Mouse (Mus musculus): ENCODE results near the gene Prkcq. TPM values are rescaled to one million over a fixed set of nuclear protein-coding genes. Genes with fewer than 3 reads are reported as not detected.
"Not testable (repeated sequence)": the region's sequence is repeated elsewhere in the genome, so short reads cannot be mapped to it uniquely, and the experiment has no call there.

Gene Prkcq
- total RNA-seq, 2 experiments from 2014 or later: 83.8 to 90.7 TPM

DNA sequence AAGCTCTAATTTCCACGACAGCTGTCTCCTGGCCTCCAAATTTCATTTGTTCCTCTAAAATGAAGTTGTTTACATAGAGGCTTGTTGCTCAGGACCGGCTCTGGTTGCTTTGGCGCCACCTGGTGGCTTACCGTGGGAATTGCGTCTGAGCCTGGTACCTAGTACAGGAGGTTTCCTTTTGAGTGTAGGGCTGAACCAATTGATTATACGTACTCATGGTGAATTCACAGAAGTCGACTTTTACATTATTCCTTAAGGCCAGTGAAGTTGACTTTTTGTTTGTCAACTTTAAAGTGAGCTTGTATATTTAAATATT lies 116.6 kb downstream of the Prkcq start:
- DNase-seq (ENCODE audit: low spot score): peak; percentile 76

DNA sequence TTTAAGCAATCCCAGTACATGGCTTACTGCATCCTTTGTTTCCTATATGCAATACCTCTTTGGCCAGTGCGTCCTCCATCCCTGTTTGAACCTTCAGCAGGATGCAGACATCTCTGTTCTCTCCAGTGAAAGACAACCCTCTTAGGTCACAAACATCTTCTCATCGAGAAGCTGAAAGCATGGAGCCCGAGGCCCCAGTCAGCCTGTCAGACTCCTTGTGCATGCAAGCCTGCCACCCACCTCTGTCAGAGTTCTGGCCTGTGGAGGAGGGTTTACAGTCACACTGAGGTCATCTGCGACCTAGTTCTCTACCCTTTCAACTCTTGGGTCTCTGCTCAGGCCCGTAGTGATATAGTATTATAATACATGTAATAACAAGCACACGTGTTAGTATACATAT lies 119.0 kb downstream of the Prkcq start:
- no peak for DNase-seq (ENCODE audit: low spot score)

DNA sequence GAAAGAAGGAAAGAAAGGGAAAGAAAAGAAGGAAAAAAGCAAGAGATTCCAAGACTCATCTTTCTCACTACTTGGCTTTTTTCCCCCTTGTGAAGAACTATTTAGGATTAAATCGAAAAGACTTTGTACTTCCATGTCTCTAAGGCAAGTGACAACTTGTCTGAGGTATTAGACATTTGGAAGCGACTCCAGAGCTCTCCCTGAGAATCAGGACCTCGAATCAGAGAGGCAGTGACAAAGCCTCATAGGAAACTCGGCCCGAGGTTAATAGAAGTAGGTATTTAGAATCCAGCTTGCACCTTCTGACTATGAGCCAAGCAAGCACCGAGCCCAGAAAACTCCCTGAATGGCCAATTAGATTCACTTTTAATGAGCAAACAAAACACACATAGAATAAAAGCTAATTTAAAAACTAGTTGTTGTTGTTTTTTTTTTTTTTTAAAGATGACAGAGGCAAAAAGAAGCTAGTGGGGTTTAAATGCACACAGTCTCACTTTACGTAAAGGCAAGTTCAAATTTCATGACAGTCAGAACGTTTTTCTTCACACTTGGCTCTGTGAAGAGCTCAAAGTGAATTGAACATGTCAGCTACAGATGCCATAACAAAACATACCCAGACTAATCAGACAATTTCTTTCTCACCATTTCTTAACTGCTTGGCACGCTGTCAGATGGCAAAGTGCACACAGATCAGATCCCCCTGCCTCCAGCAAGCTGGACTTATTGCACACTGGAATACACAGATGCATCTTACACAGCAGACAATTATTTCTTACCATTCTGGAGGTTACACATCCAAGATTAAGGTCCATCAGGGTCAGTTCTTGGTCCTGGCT lies 119.9 kb downstream of the Prkcq start:
- DNase-seq (ENCODE audit: low spot score): no peak

DNA sequence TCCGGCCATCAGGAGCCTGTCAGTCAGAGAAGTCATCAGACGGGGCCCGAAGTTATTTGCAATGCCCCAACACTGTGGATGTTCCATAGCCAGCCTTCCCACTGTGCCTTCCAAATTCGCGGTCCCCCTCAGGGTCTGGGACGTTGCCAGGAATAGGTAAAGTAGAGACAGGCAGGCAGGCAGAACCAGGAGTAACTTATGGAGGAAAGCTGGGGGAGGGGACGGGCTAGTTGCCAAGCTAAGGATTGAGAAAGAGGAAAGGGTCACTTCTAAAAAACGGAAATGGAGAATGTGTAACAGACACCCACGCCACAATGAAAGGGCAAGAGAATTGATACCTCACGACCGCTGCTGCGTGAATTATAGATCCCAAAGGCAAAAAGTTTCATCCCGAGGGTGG lies 121.2 kb downstream of the Prkcq start:
- DNase-seq (ENCODE audit: low spot score): no peak

DNA sequence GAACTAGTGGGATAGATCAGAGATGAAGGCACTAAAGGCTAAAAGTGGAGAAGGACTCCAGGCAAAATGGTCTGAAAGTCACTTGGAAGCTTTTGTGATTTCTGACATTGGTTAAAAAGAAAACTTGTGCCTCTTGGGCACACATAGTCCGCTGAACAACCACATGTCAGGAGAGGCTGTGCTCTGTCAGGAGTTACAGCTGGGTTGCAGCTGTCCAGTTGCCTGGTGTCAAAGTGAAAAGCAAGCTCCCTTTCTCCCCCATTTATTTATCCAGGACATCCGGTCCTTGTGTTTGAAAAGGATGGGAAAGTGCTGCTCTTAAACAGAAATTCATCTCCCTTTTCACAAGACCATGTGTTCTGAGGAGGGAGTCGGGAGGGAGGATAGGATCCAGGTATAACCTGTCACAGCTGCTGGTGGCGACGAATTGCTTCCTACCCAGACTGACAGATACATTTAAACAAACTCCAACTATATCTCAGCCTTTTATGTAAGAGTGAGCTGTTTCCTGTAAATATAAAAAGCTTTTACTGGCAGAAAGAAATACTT lies 122.8 kb downstream of the Prkcq start:
- DNase-seq (ENCODE audit: low spot score): no peak

DNA sequence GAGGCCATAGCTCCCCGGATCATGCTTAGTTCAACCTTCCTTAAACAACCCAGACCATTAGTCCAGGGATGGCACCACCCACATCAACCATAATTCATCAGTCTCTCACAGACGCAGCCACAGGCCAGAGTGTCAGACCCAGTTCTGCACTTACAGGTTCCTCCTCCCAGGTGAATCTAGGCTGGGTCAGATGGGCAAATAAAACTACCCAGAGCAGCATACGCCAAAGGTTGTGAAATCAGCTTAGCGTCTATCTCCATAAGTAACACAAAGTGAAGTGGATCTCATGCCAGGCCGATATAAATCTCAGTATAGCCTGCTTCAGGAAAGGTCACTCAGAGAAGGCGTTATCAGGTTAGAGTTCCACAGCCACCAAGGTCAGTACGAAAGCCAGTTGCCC lies 126.9 kb downstream of the Prkcq start:
- DNase-seq (ENCODE audit: low spot score): no peak

DNA sequence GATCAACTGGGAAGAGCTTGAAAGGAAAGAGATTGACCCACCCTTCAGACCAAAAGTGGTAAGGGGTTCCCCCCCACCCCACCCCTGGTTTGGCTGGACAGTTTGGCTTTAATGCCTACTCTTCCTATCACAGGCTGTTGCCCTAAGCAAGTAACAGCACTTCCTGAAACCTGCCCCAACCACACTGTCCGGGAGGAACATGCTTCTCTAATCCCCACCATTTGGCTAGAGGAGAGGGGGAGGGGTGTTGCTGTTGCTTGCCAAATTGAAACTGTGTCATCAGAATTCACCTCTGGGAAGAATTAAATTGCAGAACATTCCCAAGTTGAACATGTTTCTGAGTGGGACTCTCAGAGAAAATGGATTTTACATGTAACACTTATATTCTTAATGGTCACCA lies 127.5 kb downstream of the Prkcq start:
- no peak for DNase-seq (ENCODE audit: low spot score)

DNA sequence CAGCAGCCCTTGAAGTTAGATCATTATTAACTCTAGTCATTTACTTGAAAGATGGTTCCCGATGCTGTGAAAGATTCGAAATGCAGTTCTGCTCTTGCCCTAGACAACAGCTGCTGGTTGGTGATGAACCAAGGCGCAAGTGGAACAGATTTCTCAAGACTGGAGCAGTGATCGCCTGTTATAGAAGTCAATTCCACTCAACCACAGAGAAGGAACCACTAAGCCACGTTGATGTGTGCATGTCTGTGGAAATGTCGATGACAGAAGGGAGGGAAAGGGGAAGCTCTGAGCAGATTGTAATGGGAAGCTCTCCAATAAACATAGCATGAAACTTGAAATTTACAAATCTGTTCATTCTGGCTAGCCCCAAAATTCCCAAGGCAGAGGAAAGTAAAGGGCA lies 128.5 kb downstream of the Prkcq start:
- DNase-seq (ENCODE audit: low spot score): no peak

DNA sequence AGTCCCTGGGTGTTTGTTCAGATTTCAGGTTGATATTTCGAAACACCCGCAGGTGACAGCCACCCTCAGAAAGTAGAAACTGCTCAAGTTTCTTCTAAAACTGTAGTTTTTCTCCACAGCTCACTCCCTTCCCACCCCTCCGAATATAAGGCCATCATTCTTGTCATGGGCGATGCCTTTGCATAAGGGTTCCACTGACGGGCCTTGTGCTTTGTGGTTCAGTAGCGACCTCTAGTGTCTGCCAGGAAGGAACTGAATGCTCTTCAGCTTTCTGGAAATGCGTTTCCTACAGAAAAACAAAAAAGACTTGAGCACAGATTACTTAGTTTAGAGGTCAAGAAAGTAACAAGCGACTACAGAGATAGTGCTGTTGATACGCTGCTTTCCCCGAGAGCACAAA lies 148.3 kb downstream of the Prkcq start:
- DNase-seq (ENCODE audit: low spot score): peak; percentile 25

DNA sequence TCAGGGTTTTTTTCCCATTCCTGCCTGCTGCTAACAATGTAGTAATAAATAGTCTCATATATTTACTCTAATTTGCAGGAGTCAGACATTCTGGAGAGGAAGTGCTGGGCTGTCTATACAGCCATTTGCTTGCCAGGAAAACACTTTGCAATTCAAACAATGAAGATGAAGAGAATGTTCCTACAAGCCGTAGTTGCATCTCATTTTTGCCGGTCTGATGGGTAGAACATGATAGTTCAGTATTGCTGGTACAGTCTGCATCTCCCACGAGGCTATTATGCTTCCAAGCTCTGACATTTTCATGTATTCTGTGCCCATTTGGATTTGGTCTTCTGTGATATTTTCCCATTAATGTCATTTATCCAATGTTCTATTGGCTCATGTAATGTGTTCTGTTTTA lies 150.5 kb downstream of the Prkcq start:
- DNase-seq (ENCODE audit: low spot score): no peak

DNA sequence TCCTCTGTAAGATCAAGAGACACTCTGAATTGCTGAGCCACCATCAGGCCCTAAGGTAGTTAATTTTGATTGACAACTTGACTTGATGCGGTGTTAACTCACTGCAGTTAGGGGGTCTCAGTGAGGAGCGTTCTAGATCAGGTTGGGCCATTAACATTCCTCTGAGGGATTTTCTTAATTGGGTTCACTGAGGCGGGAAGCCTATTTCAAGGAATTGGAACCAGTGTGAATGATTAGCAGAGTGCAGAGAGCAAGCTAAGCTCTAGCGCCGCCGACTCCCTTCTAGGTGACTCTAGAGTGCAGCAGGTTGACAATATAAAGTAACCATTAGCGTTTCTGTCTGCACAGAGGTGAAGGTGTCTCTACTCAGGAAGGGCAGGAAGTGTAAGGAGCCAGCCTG lies 155.4 kb downstream of the Prkcq start:
- no peak for DNase-seq (ENCODE audit: low spot score)

DNA sequence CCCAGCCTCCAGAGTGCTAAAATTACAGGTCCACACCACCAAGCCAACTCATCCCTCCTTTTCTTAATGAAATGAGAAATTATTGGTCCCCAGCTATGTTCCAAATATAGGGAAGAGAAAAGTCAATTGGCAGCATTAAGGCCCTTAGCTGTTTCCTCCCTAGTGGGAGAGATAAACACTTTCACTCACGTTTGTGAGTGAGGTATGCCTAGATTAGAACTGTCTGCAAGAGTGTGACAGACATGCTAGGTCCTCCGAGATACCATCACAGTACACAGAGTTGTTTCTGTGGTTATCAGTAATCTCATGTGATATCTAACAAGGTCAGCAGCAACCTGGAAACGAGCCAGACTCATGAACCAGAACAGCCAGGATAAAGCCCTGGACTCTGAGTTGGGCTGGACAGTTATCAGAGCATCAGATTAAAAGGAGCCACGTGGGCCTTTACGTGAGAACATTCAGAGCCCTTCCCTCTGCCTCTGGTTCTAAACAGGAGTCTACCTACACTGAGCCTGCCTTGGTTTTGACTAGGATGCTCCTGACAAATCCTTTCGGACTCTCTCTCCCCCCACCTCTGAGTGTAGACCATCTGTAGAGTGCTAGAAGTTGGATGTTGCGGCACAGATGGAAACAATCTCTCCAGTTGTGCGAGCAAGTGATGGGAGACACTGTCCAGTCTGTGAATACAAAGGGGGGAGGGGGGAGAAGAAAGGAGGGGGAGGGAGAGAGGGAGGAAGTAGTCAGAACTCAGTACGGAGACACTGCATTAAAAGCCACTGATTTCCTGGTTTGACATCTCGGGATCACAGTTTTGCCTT lies 157.7 kb downstream of the Prkcq start:
- DNase-seq (ENCODE audit: low spot score): no peak

DNA sequence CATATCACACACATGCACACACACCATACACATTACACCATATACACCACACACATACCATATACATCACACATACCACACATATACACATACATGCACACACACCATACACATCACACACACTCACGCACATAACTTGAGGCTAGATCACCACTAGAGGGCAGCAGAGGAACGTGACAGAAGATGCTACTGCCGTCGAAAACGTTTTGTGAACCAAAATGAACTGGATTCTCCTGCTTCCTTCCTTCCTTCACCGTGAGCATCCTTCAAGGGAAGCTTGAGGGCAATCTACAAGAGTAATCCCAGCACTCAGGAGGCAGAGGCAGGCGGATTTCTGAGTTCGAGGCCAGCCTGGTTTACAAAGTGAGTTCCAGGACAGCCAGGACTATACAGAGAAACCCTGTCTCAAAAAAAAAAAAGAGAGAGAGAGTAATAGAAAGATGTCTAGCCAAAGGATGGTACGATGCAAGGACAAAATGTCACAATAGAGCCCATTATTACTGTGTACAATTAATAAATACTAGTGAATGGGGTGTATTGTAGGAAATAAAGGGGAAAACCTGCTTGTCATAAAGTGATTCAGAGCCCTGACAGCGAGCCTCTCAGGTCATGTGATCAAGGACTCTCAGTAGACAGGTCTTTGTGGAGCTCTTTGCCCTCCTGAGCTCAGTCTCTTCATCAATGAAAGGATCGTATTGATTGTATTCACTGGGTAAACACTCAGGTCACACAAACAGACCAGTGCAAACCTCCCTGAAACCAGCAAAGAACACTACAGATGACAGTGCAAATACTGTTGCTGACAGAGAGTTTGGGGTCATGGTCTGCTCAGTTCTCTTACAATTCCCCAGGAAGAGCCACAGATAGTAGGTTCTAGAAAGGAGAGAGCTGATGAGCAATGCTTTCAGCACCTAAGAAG lies 159.9 kb downstream of the Prkcq start:
- DNase-seq (ENCODE audit: low spot score): peak; percentile 66

DNA sequence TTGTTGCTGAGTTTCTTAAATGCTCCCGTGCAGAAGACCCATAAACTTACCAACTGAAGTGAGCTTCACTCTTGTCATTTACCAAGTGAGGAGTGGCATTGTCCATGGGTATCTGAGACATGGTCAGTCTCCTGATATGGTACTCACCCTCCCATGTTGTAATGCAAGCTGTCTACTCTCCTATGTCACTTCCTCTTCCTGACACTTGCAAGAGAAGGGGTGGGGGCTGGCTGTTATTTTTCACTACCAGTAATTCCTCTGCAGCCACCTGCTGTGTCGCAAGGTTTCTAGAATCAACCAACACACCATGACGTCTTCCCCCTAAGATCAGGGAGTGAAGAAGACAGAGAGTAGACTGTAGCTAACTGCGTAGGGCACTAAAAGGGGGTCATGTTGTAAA lies 160.6 kb downstream of the Prkcq start:
- no peak for DNase-seq (ENCODE audit: low spot score)

DNA sequence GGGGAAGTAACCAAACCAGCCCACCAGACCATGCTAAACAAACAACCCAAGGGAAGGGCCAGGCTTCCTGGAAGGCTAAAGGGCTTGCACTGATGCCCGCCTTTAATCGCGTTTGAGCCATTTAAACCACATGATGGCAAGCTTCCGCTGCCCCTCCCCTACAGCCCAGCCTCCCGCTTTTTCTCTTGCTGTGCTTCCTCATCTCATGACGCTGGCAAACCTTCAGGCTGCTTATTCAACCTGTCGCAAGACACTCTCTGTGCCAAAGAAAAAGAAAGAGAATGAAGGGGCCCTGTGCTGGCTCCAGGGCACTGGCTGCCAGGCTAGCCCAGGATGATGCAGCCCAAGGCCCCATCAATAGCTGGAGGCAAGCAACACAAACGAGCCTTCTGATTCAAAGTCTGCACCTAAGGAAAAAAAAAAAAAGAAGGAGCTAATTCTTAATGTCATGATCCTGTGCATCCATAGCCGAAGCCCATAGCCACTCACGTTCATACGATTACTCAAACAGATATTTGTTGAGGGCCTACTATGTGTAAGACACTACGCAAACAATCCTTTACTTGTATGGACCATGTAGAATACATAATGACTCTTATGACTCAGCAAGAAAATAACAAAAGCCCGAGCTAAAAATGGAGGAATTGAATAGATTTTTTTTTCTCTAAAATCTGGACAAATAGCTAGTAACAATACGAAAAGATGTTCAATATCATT lies 161.6 kb downstream of the Prkcq start:
- no peak for DNase-seq (ENCODE audit: low spot score)

DNA sequence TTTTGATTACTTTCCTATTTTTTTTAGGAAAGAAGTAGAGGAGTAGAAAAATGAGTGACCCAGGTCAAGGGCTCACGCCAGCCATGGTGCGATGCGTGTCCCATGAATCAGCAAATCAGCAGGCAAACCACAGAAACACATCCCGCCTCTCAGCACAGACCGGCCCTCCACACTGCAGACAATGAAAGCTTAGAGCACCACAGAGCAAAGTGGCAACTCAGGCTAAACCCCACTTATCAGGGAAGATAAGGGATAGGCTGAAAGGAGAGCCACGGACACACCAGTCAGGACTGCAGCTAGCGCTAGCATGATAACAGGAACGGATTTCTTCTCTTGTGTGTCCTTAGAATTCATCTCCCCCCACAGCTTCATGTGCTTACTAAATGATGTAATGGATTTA lies 164.4 kb downstream of the Prkcq start:
- DNase-seq (ENCODE audit: low spot score): no peak

DNA sequence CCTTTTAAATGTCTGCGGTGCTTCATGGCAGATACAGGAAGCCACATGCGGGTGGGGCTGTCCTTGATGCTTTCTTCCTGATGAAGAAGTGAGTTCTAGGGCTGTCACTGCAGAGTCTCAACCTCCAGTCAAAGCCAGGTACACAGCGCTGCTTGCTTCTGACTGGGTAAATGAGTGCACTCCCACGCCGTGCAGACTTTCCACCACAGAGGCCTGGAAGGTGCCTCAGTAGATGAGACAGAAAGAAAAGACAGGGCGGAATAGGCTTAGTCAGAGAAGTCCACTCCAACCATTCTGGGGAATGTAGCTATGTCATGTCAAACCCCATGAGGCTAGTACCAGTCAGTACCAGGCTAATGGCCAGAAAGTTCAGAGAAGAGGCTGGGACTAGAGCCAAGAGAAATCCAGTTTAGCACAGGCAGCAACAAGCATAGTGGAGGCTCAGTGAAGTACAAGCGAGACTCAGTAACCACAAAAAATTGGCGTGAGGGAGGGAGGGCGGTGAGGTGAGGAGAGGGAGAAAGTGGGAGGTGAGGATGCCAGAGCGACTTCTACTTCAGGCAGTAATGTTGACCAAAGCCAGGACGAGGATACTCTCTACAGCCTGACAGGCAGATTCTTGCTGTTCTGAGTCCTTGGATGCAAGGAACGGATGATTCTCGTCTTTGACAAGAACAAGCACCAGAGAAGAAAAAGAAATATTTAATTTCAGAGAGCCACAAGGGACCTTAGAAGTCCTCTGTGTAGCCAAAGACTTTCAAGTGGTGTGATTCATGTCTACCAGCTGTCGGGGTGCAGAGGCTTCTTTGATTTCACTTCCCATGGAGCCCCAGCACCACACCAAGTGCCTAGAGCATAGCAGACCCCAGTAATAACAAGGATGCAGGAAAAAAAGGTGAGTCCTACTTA lies 167.3 kb downstream of the Prkcq start:
- peak; percentile 50 for DNase-seq (ENCODE audit: low spot score)

DNA sequence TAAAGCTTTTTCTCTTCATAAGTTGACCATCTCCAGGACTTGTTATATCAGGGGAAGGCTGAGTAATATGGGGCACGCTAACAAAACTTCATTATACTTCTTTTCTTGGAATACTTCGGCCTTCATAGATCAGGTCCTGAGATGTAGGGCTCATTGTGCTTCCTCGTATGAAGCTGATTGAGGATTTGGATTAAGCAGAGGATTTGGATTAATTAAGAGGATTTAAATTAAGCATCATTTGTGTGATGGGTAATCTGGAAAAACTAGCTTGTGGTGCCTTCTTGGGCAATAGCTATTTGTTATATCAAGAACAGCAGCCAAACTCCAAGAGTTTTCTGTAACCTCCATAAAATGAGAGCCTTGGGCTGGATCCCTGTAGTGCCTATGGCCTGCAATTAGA lies 172.8 kb downstream of the Prkcq start:
- DNase-seq (ENCODE audit: low spot score): no peak

DNA sequence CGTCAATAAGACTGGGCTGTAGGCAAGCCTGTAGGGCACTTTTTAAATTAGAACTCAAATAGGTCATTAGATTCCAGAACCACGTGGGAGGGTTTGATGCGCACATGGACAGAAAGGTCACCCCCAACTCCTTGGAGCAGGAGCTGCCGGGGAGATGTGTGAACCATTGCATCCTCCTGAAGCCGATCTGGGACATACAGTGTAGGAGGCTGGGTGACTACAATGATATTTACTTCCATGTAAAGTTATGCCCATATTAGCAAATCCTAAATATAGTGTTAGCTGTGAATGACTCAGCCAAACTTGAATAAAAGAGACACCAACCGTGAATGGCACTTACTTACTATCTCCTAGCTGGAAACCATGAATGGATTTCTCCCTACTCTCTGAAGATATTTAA lies 174.5 kb downstream of the Prkcq start:
- DNase-seq (ENCODE audit: low spot score): not testable (repeated sequence)

DNA sequence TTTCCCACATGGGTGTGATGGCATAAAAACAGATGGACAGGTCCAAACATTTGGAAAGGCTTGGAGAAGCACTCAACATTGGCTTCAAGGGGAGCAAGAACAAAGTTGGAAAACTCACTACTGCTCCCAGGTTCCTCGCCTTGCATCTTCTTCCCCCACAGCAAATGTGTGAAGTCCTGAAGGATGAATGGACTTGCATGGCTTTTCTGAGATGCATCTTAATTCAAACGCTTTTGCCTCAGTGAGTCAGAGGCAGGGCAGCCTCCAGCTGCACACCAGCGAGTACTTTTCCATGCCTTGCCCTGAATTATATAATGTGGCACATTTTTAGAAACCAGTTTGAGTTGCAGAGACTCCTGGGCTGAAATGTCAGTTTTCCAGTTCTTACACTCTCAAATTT lies 175.9 kb downstream of the Prkcq start:
- no peak for DNase-seq (ENCODE audit: low spot score)

Measured in gastrocnemius, adult 18-20 months (tissue).